Mouse (Mus musculus): Measurements from ENCODE around the gene 4930522L14Rik. TPM values are rescaled to one million over a fixed set of nuclear protein-coding genes. Genes with fewer than 3 reads are reported as not detected.
"Not testable (repeated sequence)": the region's sequence is repeated elsewhere in the genome, so short reads cannot be mapped to it uniquely, and the experiment has no call there.

The 4930522L14Rik gene
- polyA plus RNA-seq (2016; fragmentation: Nextera tagmentation; extraction: Ambion mirVana): 10.0 and 11.4 TPM in 2 replicates

DNA sequence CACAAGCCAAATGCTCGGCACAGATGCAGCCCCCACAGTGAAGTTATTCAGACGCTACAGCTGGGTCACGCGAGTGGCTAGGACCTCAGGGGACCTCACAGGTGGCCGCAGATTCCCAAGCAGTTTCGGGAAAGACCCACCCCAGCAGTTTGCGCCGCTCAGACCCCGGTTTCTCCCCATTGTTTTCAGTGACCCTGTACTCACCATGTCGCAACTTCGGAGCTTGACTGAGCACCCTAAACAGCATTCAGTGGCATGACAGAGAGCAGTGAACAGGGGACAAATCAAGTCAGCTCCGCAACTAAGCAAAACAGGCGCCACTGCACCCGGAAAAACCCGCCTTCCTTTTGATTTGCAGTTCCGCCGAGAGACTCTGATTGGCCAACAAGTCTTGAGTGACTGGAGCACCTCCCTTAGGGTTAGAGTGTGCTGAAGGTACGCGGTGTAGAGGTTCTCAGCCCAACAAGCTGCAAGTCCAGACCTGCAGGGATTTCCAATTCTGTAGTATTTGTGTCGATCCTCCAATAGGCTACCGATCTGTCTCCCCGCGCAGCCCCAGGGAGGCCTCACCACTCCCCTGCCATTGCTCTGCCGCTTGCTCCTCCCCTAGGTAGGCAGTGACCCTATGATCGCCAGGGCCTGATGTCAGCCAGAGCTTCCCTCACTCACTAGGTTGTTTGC is at the start of gene 4930522L14Rik:
TSS of gene 4930522L14Rik (minus strand) at position 496 of the 681 bp plus-strand sequence.
- peak within 1 kb of the TSS; percentile 79 for H3K27ac ChIP-seq (replicated peaks)
- H3K36me3 ChIP-seq (replicated peaks): not testable (repeated sequence)
- WGBS: under 1% methylated on average over 25 of the region's 25 CpGs

DNA sequence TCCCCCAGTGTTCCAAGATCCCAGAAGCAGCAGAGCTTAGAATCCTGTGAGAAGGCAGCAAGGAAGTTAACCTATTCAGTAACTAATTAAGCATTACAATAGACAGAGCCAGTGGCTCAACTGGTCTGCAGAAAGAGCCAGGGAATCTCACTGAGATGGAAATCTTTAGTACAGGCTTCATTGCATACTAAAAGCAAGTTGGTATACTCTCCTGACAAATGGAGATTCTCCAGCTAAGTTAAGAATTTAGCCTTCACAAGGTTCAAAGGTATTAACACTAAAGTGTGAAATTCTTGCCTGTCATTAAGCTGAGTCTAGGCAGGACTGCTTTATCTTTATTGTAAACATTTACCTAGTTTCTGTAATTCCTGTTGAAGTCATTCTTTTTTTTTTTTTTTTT is 49.8 kb upstream of the 4930522L14Rik start:
- DNase-seq (ENCODE audit: low spot score); H3K9me3 ChIP-seq; H3K4me1 ChIP-seq; H3K36me3 ChIP-seq (replicated peaks); H3K4me3 ChIP-seq; H3K27ac ChIP-seq (replicated peaks); H3K27me3 ChIP-seq (replicated peaks; ENCODE audit: low read depth, poor library complexity, severe bottlenecking): not testable (repeated sequence)

More for the DNA sequence above, at the start of gene 4930522L14Rik:
- not testable (repeated sequence) for H3K4me1 ChIP-seq; H3K9me3 ChIP-seq; H3K27me3 ChIP-seq (replicated peaks; ENCODE audit: low read depth, poor library complexity, severe bottlenecking)
- peak within 1 kb of the TSS; percentile 73 for H3K4me3 ChIP-seq
- peak; percentile 69 for DNase-seq (ENCODE audit: low spot score)

DNA sequence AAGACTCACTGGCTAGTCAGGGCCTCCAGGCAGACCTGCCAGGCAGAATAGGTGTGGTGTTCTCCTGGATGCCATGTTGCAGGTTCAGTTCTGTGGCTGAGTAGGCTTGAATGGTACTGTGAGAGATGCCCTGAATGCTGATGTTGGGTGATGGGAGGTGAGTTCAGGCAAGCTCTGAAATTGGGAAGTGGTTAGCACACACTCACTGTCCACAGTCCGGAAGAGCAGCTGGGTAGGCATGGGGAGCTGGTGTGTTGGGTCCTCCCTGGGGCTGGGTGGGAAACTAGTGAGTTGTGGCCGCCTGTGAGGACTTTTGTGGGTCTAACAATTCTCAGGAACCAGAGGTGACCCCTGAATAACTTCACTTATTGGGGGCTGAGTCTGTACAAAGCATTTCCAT is 48.3 kb upstream of the 4930522L14Rik start:
- not testable (repeated sequence) for H3K4me1 ChIP-seq; H3K9me3 ChIP-seq; H3K27me3 ChIP-seq (replicated peaks; ENCODE audit: low read depth, poor library complexity, severe bottlenecking); DNase-seq (ENCODE audit: low spot score); H3K27ac ChIP-seq (replicated peaks); H3K4me3 ChIP-seq; H3K36me3 ChIP-seq (replicated peaks)
- 77% methylated on average over 2 of the region's 2 CpGs for WGBS

DNA sequence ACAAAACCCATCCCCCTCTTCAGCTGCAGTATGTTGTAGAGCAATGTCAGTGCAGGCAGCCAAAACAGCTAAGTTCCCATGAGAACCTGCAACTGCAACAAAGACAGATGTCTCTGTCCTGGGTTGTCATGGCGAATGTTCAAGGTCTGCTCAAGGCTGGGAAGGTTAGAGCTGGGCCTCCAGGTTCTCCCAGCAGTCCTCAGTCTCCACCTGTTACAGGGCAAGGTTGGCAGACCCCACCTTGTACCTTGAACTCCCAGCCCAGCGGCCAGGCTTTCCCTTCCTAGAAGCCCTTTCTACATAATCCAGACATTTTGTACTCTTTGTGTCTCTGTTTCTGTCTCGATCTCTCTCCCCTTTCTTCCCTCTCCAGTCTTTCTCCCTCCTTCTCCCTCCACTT is 45.3 kb upstream of the 4930522L14Rik start:
- H3K27me3 ChIP-seq (replicated peaks; ENCODE audit: low read depth, poor library complexity, severe bottlenecking); DNase-seq (ENCODE audit: low spot score); H3K27ac ChIP-seq (replicated peaks); H3K9me3 ChIP-seq; H3K4me1 ChIP-seq; H3K36me3 ChIP-seq (replicated peaks); H3K4me3 ChIP-seq: not testable (repeated sequence)
- 95% methylated on average over 3 of the region's 3 CpGs for WGBS

DNA sequence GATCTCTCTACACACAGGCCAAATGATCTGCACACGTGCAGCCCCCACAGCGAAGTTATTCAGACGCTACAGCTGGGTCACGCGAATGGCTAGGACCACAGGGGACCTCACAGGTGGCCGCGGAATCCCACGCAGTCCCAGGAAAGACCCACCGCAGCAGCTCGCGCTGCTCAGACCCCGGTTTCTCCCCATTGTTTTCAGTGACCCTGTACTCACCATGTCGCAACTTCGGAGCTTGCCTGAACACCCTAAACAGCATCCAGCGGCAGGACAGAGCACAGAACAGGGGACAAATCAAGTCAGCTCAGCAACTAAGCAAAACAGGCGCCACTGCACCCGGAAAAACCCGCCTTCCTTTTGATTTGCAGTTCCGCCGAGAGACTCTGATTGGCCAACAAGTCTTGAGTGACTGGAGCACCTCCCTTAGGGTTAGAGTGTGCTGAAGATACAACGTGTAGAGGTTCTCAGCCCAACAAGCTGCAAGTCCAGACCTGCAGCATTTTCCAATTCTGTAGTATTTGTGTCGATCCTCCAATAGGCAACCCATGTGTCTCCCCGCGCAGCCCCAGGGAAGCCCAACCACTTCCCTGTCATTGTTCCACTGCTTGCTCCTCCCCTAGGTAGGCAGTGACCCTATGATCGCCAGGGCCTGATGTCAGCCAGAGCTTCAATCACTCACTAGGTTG is 44.4 kb upstream of the 4930522L14Rik start:
- Histone ChIP-seq H3K4me3 (peak overlapping the region; percentile 70), H3K27ac (replicated peaks) (peak overlapping the region; percentile 86)
- not testable (repeated sequence) for H3K36me3 ChIP-seq (replicated peaks); H3K9me3 ChIP-seq; H3K4me1 ChIP-seq; H3K27me3 ChIP-seq (replicated peaks; ENCODE audit: low read depth, poor library complexity, severe bottlenecking)
- DNase-seq (ENCODE audit: low spot score): peak; percentile 70
- 2% methylated on average over 25 of the region's 25 CpGs for WGBS

DNA sequence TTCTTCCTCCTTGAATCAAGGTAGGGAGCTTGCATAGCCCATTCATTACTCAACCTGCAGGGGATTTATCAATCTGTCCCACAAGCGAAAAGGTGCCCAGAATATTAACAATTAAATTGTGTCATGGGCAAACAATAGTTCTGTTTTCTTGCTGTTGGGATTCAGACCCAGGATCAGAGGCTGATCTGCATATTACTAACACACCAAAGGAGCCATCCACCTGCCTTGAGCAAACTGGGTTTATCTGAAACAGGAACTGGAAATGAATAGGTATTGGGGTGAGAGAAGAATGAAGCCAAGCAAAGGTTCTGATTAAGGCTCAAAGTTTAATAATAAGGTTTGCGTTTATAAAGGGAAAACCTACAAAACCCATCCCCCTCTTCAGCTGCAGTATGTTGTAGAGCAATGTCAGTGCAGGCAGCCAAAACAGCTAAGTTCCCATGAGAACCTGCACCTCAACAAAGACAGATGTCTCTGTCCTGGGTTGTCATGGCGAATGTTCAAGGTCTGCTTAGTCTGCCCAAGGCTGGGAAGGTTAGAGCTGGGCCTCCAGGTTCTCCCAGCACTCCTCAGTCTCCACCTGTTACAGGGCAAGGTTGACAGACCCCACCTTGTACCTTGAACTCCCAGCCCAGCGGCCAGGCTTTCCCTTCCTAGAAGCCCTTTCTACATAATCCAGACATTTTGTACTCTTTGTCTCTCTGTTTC is 541 bp upstream of the 4930522L14Rik start:
- WGBS: 60% methylated on average over 4 of the region's 4 CpGs
- peak overlapping the region; percentile 57; the same call in 1 of the 2 replicates for H3K27ac ChIP-seq (replicated peaks)
- H3K4me1 ChIP-seq: not testable (repeated sequence)

DNA sequence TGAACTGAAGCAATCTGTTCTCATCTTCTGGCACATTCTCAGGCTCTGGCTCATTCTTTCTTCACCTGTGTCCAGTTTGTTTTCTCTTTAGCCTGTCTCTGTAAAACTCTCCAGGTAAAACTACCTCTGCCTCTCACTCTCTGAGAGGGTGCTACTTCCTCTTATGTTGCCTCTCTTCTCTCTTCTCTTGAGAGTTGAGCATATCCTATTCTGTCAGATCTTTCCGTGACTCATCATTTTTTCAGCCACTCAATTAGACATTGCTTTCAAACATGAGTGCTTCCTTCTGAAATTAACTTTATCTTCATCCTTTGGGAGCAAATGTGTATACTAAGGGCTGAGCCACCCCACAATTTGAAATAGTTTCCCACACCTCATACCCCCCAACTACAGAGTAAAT is 6.6 kb downstream of the 4930522L14Rik start:
- not testable (repeated sequence) for H3K4me3 ChIP-seq; DNase-seq (ENCODE audit: low spot score); H3K4me1 ChIP-seq; H3K27me3 ChIP-seq (replicated peaks; ENCODE audit: low read depth, poor library complexity, severe bottlenecking); H3K36me3 ChIP-seq (replicated peaks); H3K27ac ChIP-seq (replicated peaks)
- peaks cover 32% of the 10 kb centered on the region for H3K9me3 ChIP-seq
- 93% methylated on average over 1 of the region's 1 CpGs for WGBS

More for the DNA sequence above, 541 bp upstream of the 4930522L14Rik start:
- DNase-seq (ENCODE audit: low spot score); H3K27me3 ChIP-seq (replicated peaks; ENCODE audit: low read depth, poor library complexity, severe bottlenecking); H3K36me3 ChIP-seq (replicated peaks); H3K9me3 ChIP-seq: not testable (repeated sequence)
- H3K4me3 ChIP-seq: peak overlapping the region; percentile 73

DNA sequence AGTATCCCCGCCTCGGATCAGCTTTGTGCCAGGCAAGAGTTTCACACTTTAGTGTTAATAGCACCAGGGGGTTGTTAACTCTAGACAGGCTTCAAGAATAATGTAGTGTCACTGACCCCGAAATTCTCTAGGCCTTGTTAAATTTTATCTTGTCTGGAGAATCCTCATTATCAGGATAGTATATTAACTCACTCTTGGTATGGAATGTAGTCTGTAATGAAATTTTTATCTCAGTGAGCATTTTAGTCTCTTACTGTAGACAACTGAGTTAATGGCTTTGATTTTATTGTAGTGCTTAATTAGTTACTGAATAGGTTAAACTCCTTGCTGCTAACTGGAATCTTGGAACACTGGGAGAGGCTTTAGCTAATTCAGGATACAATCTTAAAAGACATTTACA is 34.3 kb downstream of the 4930522L14Rik start:
- not testable (repeated sequence) for H3K27ac ChIP-seq (replicated peaks); H3K36me3 ChIP-seq (replicated peaks); H3K4me3 ChIP-seq; H3K4me1 ChIP-seq; DNase-seq (ENCODE audit: low spot score); H3K27me3 ChIP-seq (replicated peaks; ENCODE audit: low read depth, poor library complexity, severe bottlenecking)
- H3K9me3 ChIP-seq: peaks cover 12% of the 10 kb centered on the region; the same call in 1 of the 2 replicates
- 82% methylated on average over 3 of the region's 3 CpGs for WGBS

DNA sequence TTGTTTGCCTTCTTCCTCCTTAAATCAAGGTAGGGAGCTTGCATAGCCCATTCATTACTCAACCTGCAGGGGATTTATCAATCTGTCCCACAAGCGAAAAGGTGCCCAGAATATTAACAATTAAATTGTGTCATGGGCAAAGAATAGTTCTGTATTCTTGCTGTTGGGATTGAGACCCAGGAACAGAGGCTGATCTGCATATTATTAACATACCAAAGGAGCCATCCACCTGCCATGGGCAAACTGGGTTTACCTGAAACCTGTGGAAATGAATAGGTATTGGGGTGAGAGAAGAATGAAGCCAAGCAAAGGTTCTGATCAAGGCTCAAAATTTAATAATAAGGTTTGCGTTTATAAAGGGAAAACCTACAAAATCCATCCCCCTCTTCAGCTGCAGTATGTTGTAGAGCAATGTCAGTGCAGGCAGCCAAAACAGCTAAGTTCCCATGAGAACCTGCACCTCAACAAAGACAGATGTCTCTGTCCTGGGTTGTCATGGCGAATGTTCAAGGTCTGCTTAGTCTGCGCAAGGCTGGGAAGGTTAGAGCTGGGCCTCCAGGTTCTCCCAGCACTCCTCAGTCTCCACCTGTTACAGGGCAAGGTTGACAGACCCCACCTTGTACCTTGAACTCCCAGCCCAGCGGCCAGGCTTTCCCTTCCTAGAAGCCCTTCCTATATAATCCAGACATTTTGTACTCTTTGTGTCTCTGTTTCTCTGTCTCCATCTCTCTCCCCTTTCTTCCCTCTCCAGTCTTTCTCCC is 60.3 kb downstream of the 4930522L14Rik start:
- not testable (repeated sequence) for H3K36me3 ChIP-seq (replicated peaks); H3K9me3 ChIP-seq; H3K27ac ChIP-seq (replicated peaks); H3K4me1 ChIP-seq; DNase-seq (ENCODE audit: low spot score); H3K27me3 ChIP-seq (replicated peaks; ENCODE audit: low read depth, poor library complexity, severe bottlenecking)
- 52% methylated on average over 5 of the region's 5 CpGs for WGBS
- H3K4me3 ChIP-seq: peak overlapping the region; percentile 72

DNA sequence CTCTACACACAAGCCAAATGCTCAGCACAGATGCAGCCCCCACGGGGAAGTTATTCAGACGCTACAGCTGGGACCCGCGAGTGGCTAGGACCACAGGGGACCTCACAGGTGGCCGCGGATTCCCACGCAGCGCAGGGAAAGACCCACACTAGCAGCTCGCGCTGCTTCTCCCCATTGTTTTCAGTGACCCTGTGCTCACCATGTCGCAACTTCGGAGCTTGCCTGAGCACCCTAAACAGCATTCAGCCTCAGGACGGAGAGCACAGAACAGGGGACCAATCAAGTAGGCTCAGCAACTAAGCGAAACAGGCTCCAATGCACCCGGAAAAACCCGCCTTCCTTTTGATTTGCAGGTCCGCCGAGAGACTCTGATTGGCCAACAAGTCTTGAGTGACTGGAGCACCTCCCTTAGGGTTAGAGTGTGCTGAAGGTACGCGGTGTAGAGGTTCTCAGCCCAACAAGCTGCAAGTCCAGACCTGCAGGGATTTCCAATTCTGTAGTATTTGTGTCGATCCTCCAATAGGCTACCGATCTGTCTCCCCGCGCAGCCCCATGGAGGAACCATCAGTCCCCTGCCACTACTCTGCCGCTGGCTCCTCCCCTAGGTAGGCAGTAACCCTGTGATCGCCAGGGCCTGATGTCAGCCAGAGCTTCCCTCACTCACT is 61.0 kb downstream of the 4930522L14Rik start, which contains the start of gene 5430403G16Rik:
TSS of gene 5430403G16Rik (minus strand) at position 505 of the 665 bp plus-strand sequence.
- under 1% methylated on average over 26 of the region's 26 CpGs for WGBS
- peak; percentile 83 for DNase-seq (ENCODE audit: low spot score)
- H3K27ac ChIP-seq (replicated peaks): peak within 1 kb of the TSS; percentile 88

More for the DNA sequence above, 61.0 kb downstream of the 4930522L14Rik start, which contains the start of gene 5430403G16Rik:
- H3K4me1 ChIP-seq; H3K27me3 ChIP-seq (replicated peaks; ENCODE audit: low read depth, poor library complexity, severe bottlenecking); H3K36me3 ChIP-seq (replicated peaks); H3K9me3 ChIP-seq: not testable (repeated sequence)
- peak within 1 kb of the TSS; percentile 72 for H3K4me3 ChIP-seq
